Mouse (Mus musculus): Measurements from ENCODE around the gene Tspan5. TPM values are rescaled to one million over a fixed set of nuclear protein-coding genes. Genes with fewer than 3 reads are reported as not detected.

Gene Tspan5
- polyA plus RNA-seq, 1 experiment from 2014 or later, result 13.9 TPM

GRCm38 (mm10) chr3:138739150-138739700 is 2.8 kb upstream of the Tspan5 start:
- Histone ChIP-seq H3K4me1 (ENCODE audit: control insufficient read depth, insufficient read depth, low read length) (peaks cover 9% of the 10 kb centered on the region; the same call in 1 of the 2 replicates), H3K9me3 (replicated peaks; ENCODE audit: control insufficient read depth, low read length) (no peaks in the 10 kb centered on the region), H3K36me3 (ENCODE audit: control insufficient read depth, insufficient read depth, low read length) (no peaks in the 10 kb centered on the region), H3K27ac (ENCODE audit: low read depth, low read length) (no peak overlapping the region), H3K4me2 (no peak overlapping the region), H3K27me3 (ENCODE audit: control insufficient read depth, insufficient read depth, low read length) (peaks cover 8% of the 10 kb centered on the region; the same call in 1 of the 2 replicates), H3K4me3 (ENCODE audit: low read depth, low read length) (no peak overlapping the region), H3K9ac (ENCODE audit: low read depth, low read length) (no peak overlapping the region)
- 72% methylated on average over 4 of the region's 4 CpGs for WGBS (ENCODE audit: insufficient replicate concordance)
- no peak for ATAC-seq (replicated peaks; ENCODE audit: insufficient number of reproducible peaks, low FRiP score, low TSS enrichment)

- ATAC-seq (replicated peaks; ENCODE audit: insufficient number of reproducible peaks, low FRiP score, low TSS enrichment), result no peak
- Histone ChIP-seq H3K4me1 (ENCODE audit: control insufficient read depth, insufficient read depth, low read length) (peaks cover 12% of the 10 kb centered on the region), H3K9ac (ENCODE audit: low read depth, low read length) (no peak overlapping the region), H3K4me2 (no peak overlapping the region), H3K27ac (ENCODE audit: low read depth, low read length) (no peak overlapping the region), H3K9me3 (replicated peaks; ENCODE audit: control insufficient read depth, low read length) (no peaks in the 10 kb centered on the region), H3K36me3 (ENCODE audit: control insufficient read depth, insufficient read depth, low read length) (no peaks in the 10 kb centered on the region), H3K4me3 (ENCODE audit: low read depth, low read length) (no peak overlapping the region), H3K27me3 (ENCODE audit: control insufficient read depth, insufficient read depth, low read length) (peaks cover 8% of the 10 kb centered on the region; the same call in 1 of the 2 replicates)
- WGBS (ENCODE audit: insufficient replicate concordance), result 74% methylated on average over 3 of the region's 3 CpGs
These were observed 1.7 kb upstream of the Tspan5 start for GRCm38 (mm10) chr3:138740291-138740690.

GRCm38 (mm10) chr3:138740843-138741540 is 1.0 kb upstream of the Tspan5 start:
- Histone ChIP-seq H3K36me3 (ENCODE audit: control insufficient read depth, insufficient read depth, low read length) (no peaks in the 10 kb centered on the region), H3K4me1 (ENCODE audit: control insufficient read depth, insufficient read depth, low read length) (peaks cover 12% of the 10 kb centered on the region), H3K4me2 (peak overlapping the region; percentile 95), H3K27ac (ENCODE audit: low read depth, low read length) (no peak overlapping the region), H3K9me3 (replicated peaks; ENCODE audit: control insufficient read depth, low read length) (no peaks in the 10 kb centered on the region), H3K9ac (ENCODE audit: low read depth, low read length) (no peak overlapping the region), H3K4me3 (ENCODE audit: low read depth, low read length) (peak overlapping the region; percentile 78; the same call in 1 of the 2 replicates), H3K27me3 (ENCODE audit: control insufficient read depth, insufficient read depth, low read length) (peaks cover 8% of the 10 kb centered on the region; the same call in 1 of the 2 replicates)
- ATAC-seq (replicated peaks; ENCODE audit: insufficient number of reproducible peaks, low FRiP score, low TSS enrichment), result no peak
- WGBS (ENCODE audit: insufficient replicate concordance), result 58% methylated on average over 8 of the region's 8 CpGs

GRCm38 (mm10) chr3:138742566-138742930 is 553 bp downstream of the Tspan5 start:
- H3K4me1 ChIP-seq (ENCODE audit: control insufficient read depth, insufficient read depth, low read length), result peaks cover 12% of the 10 kb centered on the region
- ATAC-seq (replicated peaks; ENCODE audit: insufficient number of reproducible peaks, low FRiP score, low TSS enrichment), result no peak
- 0 out of 2 replicates have a peak overlapping the region, but pooled peaks have one; percentile 41 for H3K27ac ChIP-seq (ENCODE audit: low read depth, low read length)
- H3K9ac ChIP-seq (ENCODE audit: low read depth, low read length), result peak overlapping the region; percentile 76
- H3K27me3 ChIP-seq (ENCODE audit: control insufficient read depth, insufficient read depth, low read length), result peaks cover 8% of the 10 kb centered on the region; the same call in 1 of the 2 replicates
- H3K4me3 ChIP-seq (ENCODE audit: low read depth, low read length), result peak overlapping the region; percentile 78
- under 1% methylated on average over 22 of the region's 23 CpGs for WGBS (ENCODE audit: insufficient replicate concordance)
- H3K9me3 ChIP-seq (replicated peaks; ENCODE audit: control insufficient read depth, low read length), result no peaks in the 10 kb centered on the region
- peak overlapping the region; percentile 95 for H3K4me2 ChIP-seq
- H3K36me3 ChIP-seq (ENCODE audit: control insufficient read depth, insufficient read depth, low read length), result no peaks in the 10 kb centered on the region

GRCm38 (mm10) chr3:138743061-138743671 is 1.2 kb downstream of the Tspan5 start:
- Histone ChIP-seq H3K36me3 (ENCODE audit: control insufficient read depth, insufficient read depth, low read length) (no peaks in the 10 kb centered on the region), H3K4me3 (ENCODE audit: low read depth, low read length) (peak overlapping the region; percentile 78), H3K9ac (ENCODE audit: low read depth, low read length) (peak overlapping the region; percentile 76), H3K4me2 (peak overlapping the region; percentile 95), H3K27me3 (ENCODE audit: control insufficient read depth, insufficient read depth, low read length) (peaks cover 8% of the 10 kb centered on the region; the same call in 1 of the 2 replicates), H3K27ac (ENCODE audit: low read depth, low read length) (no peak overlapping the region), H3K9me3 (replicated peaks; ENCODE audit: control insufficient read depth, low read length) (no peaks in the 10 kb centered on the region), H3K4me1 (ENCODE audit: control insufficient read depth, insufficient read depth, low read length) (peaks cover 12% of the 10 kb centered on the region)
- ATAC-seq (replicated peaks; ENCODE audit: insufficient number of reproducible peaks, low FRiP score, low TSS enrichment), result peak; percentile 56; the same call in 1 of the 2 replicates
- 1% methylated on average over 33 of the region's 33 CpGs for WGBS (ENCODE audit: insufficient replicate concordance)

- no peak overlapping the region for H3K27ac ChIP-seq (ENCODE audit: low read depth, low read length)
- peaks cover 12% of the 10 kb centered on the region for H3K4me1 ChIP-seq (ENCODE audit: control insufficient read depth, insufficient read depth, low read length)
- no peaks in the 10 kb centered on the region for H3K36me3 ChIP-seq (ENCODE audit: control insufficient read depth, insufficient read depth, low read length)
- H3K27me3 ChIP-seq (ENCODE audit: control insufficient read depth, insufficient read depth, low read length), result peaks cover 8% of the 10 kb centered on the region; the same call in 1 of the 2 replicates
- peak overlapping the region; percentile 95 for H3K4me2 ChIP-seq
- ATAC-seq (replicated peaks; ENCODE audit: insufficient number of reproducible peaks, low FRiP score, low TSS enrichment), result no peak
- WGBS (ENCODE audit: insufficient replicate concordance), result 48% methylated on average over 8 of the region's 8 CpGs
- 0 out of 2 replicates have a peak overlapping the region, but pooled peaks have one; percentile 22 for H3K9ac ChIP-seq (ENCODE audit: low read depth, low read length)
- no peaks in the 10 kb centered on the region for H3K9me3 ChIP-seq (replicated peaks; ENCODE audit: control insufficient read depth, low read length)
- peak overlapping the region; percentile 78 for H3K4me3 ChIP-seq (ENCODE audit: low read depth, low read length)
These were observed 2.2 kb downstream of the Tspan5 start for GRCm38 (mm10) chr3:138744030-138744774.

GRCm38 (mm10) chr3:138745091-138745490 is 3.1 kb downstream of the Tspan5 start:
- H3K36me3 ChIP-seq (ENCODE audit: control insufficient read depth, insufficient read depth, low read length), result no peaks in the 10 kb centered on the region
- H3K4me3 ChIP-seq (ENCODE audit: low read depth, low read length), result no peak overlapping the region
- no peak overlapping the region for H3K27ac ChIP-seq (ENCODE audit: low read depth, low read length)
- ATAC-seq (replicated peaks; ENCODE audit: insufficient number of reproducible peaks, low FRiP score, low TSS enrichment), result no peak
- H3K9me3 ChIP-seq (replicated peaks; ENCODE audit: control insufficient read depth, low read length), result no peaks in the 10 kb centered on the region
- H3K9ac ChIP-seq (ENCODE audit: low read depth, low read length), result no peak overlapping the region
- peaks cover 12% of the 10 kb centered on the region for H3K4me1 ChIP-seq (ENCODE audit: control insufficient read depth, insufficient read depth, low read length)
- peaks cover 8% of the 10 kb centered on the region; the same call in 1 of the 2 replicates for H3K27me3 ChIP-seq (ENCODE audit: control insufficient read depth, insufficient read depth, low read length)
- H3K4me2 ChIP-seq, result peak overlapping the region; percentile 14; the same call in 1 of the 2 replicates
- 50% methylated on average over 11 of the region's 11 CpGs for WGBS (ENCODE audit: insufficient replicate concordance)

GRCm38 (mm10) chr3:138745596-138745995 is 3.6 kb downstream of the Tspan5 start:
- Histone ChIP-seq H3K9ac (ENCODE audit: low read depth, low read length) (no peak overlapping the region), H3K4me2 (no peak overlapping the region), H3K27ac (ENCODE audit: low read depth, low read length) (no peak overlapping the region), H3K36me3 (ENCODE audit: control insufficient read depth, insufficient read depth, low read length) (no peaks in the 10 kb centered on the region), H3K27me3 (ENCODE audit: control insufficient read depth, insufficient read depth, low read length) (peaks cover 8% of the 10 kb centered on the region; the same call in 1 of the 2 replicates), H3K9me3 (replicated peaks; ENCODE audit: control insufficient read depth, low read length) (no peaks in the 10 kb centered on the region), H3K4me3 (ENCODE audit: low read depth, low read length) (no peak overlapping the region), H3K4me1 (ENCODE audit: control insufficient read depth, insufficient read depth, low read length) (peaks cover 12% of the 10 kb centered on the region)
- ATAC-seq (replicated peaks; ENCODE audit: insufficient number of reproducible peaks, low FRiP score, low TSS enrichment), result no peak
- 74% methylated on average over 4 of the region's 4 CpGs for WGBS (ENCODE audit: insufficient replicate concordance)

Data from heart, embryonic 11.5 days (tissue).